Mouse (Mus musculus) midbrain, embryonic 10.5 days (tissue): ENCODE data around the gene Tnrc6b. TPM values are rescaled to one million over a fixed set of nuclear protein-coding genes. Genes with fewer than 3 reads are reported as not detected.

Source experiments
- DNase-seq: peaks from one replicate; pipeline ENCODE4 v3.0.0-alpha.2; 2017; ENCODE audit warnings: low spot score
- H3K27ac ChIP-seq: fragments of 300-500 bp; sonication (generic); replicated peaks from 2 replicates; pipeline ENCODE4 v1.5.1; 2016; ENCODE audit warnings: mild to moderate bottlenecking
- H3K27me3 ChIP-seq: fragments of 300-500 bp; sonication (generic); 2 replicates; pipeline ENCODE4 v1.6.1; 2016; ENCODE audit warnings: low read depth, mild to moderate bottlenecking; ENCODE audit not compliant: poor library complexity, severe bottlenecking
- H3K36me3 ChIP-seq: fragments of 300-500 bp; sonication (generic); 2 replicates; pipeline ENCODE4 v1.6.1; 2016; ENCODE audit warnings: mild to moderate bottlenecking, moderate library complexity
- H3K4me1 ChIP-seq: fragments of 300-500 bp; sonication (generic); 2 replicates; pipeline ENCODE4 v1.6.1; 2016
- H3K4me3 ChIP-seq: fragments of 300-500 bp; sonication (generic); 2 replicates; pipeline ENCODE4 v1.5.1; 2016; ENCODE audit warnings: mild to moderate bottlenecking, moderate library complexity
- H3K9me3 ChIP-seq: fragments of 300-500 bp; sonication (generic); replicated peaks from 2 replicates; pipeline ENCODE4 v1.6.1; 2016; ENCODE audit warnings: mild to moderate bottlenecking
- WGBS: fragments of 180-500 bp; shearing (Covaris S2); methylation state at CpG from one replicate; pipeline ENCODE4 v1.1.7; 2016; 5-methylcytosine and 5-hydroxymethylcytosine counted together
- polyA plus RNA-seq: library from polyadenylated mRNA; unstranded; fragments of >200 nt; fragmentation: Nextera tagmentation; extraction: Ambion mirVana; gene quantifications from 2 replicates; pipeline ENCODE4 v1.2.1, GENCODE M21; 2016

The Tnrc6b gene
- polyA plus RNA-seq, 1 experiment from 2014 or later = 43.5 TPM

DNA sequence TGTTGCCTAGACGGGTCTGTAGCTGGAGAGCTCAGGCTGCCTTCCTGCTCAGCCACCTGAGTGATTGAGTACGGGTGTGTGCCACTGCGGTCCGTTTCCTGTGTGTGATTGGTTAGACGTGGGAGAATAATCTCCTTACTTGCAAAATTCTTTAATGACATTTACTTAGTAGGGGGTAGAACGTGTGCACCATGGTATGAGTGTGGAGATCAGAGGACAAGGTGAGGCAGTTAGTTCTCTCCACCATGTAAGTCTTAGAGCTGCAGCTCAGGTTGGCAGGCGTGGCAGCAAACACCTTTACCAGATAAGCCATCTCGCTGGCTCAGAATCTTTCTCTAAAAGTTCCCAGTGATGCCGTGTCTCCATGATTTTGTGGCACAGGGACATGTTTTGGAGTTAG is 242.9 kb downstream of the Tnrc6b start:
- WGBS = 91% methylated on average over 9 of the region's 9 CpGs
- Histone ChIP-seq H3K4me3 (no peak overlapping the region), H3K27ac (no peak overlapping the region), H3K4me1 (peaks cover 25% of the 10 kb centered on the region), H3K27me3 (no peaks in the 10 kb centered on the region), H3K36me3 (peaks cover 84% of the 10 kb centered on the region), H3K9me3 (no peaks in the 10 kb centered on the region)
- no peak for DNase-seq

DNA sequence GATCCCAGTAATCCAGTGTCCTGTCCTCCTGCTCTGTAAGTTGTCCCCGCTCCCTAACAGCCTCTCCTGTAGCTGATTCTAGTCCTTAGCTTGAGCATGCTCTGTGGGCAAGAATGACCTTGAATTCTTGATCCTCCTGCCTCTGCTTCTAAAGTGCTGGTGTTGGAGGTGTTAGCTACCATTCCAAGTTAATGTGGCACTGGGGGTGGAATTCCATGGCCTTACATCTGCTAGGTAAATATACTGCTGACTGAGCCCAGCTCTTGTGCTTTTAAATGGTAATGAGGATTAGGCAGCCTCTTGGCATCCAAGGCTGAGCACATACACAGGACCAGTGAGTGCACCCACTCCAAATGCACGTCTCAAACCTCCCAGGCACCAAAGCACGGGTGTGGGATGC is 243.7 kb downstream of the Tnrc6b start:
- Histone ChIP-seq H3K4me1 (peaks cover 16% of the 10 kb centered on the region), H3K9me3 (no peaks in the 10 kb centered on the region), H3K36me3 (peaks cover 89% of the 10 kb centered on the region), H3K27me3 (no peaks in the 10 kb centered on the region), H3K4me3 (no peak overlapping the region), H3K27ac (no peak overlapping the region)
- 64% methylated on average over 3 of the region's 3 CpGs for WGBS
- DNase-seq = no peak

DNA sequence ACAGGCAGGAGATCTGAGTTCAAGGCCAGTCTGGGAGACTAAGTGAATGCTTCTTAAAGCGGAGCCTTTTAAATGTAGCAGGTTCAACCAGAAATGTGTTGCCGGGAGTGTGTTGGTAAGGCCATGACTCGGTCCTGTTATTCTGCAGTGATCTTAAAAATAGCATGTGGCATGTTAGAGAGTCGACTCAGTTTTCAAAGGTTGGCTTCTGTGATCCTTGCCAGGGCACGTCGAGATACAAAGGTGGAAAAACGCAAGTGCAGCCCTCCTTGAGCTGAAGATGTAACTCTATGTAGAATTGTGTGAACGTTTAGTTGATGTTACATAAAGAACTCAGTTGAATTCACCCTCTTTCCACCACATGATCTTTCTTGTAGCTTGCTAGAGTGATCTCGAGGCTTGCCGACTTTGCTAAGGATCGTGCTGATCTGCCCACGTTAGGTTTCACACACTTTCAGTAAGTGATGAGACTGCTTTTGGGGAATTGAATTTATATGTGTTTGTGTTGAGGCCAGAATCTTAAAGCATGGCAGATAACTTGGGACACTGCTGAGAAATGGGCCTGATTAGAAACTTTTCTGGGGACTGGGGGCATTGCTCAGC is 244.8 kb downstream of the Tnrc6b start:
- peaks cover 89% of the 10 kb centered on the region for H3K36me3 ChIP-seq
- H3K9me3 ChIP-seq = no peaks in the 10 kb centered on the region
- no peaks in the 10 kb centered on the region for H3K27me3 ChIP-seq
- H3K4me1 ChIP-seq = peaks cover 12% of the 10 kb centered on the region
- H3K4me3 ChIP-seq = no peak overlapping the region
- H3K27ac ChIP-seq = no peak overlapping the region
- DNase-seq = no peak
- 94% methylated on average over 12 of the region's 12 CpGs for WGBS

DNA sequence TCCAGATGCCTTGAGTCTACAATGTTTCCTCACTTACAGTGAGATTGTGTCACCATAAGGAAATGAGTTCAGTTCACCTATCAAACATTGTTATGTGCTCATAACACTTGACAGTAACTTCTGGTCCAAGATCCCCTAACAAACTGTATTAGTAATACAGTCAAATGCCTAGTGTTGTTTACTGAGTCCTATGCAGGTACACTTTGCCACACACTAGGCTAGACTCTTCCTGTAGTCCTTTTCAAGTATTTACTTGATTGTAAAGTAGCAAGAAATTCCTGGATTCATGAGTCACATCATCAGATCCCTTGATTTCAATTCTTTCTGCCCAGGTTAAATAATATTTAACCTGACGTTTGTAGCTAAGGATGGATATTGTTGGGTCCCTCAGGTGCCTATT is 258.3 kb downstream of the Tnrc6b start:
- H3K27me3 ChIP-seq = no peaks in the 10 kb centered on the region
- H3K4me3 ChIP-seq = no peak overlapping the region
- WGBS = 98% methylated on average over 1 of the region's 1 CpGs
- H3K27ac ChIP-seq = no peak overlapping the region
- H3K9me3 ChIP-seq = no peaks in the 10 kb centered on the region
- H3K36me3 ChIP-seq = peaks cover 64% of the 10 kb centered on the region
- DNase-seq = no peak
- no peaks in the 10 kb centered on the region for H3K4me1 ChIP-seq

DNA sequence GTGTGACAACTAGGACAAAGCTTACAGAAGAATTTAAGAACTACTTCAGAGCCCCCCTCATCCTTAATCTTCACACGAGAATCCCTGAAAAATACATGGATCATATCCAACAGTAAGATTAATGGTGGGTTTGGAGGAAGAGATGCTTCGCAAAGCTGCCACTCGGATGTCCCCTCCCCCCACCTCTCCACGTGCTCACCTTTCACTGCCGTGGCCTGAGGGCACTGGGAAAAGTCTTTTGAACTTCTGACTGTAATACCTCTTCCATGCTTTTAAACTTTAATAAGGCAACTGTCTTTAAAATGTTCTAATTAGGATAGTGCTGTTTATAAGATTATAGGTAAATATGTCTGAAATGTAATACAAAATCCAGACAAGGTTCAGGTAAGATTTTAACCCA is 263.2 kb downstream of the Tnrc6b start:
- Histone ChIP-seq H3K4me1 (peaks cover 20% of the 10 kb centered on the region), H3K36me3 (peaks cover 20% of the 10 kb centered on the region), H3K4me3 (no peak overlapping the region), H3K27ac (no peak overlapping the region), H3K27me3 (no peaks in the 10 kb centered on the region), H3K9me3 (no peaks in the 10 kb centered on the region)
- 66% methylated on average over 5 of the region's 5 CpGs for WGBS
- no peak for DNase-seq

DNA sequence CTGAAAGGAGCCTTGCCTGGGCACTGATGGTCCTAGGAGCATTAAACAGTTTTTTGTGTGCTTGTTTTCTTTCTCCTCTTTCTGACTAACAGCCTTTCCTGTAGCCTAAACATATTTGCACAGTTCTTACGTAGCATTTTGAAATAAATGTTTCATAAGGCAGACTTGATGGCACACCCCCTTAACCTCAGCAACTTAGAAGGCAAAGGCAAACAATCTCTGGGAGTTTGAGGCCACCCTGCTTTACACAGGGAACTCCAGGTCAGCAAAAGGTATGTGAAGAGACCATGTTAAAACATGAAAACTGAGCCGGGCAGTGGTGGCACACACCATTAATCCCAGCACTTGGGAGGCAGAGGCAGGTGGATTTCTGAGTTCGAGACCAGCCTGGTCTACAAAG is 264.6 kb downstream of the Tnrc6b start:
- DNase-seq = no peak
- Histone ChIP-seq H3K27ac (no peak overlapping the region), H3K4me1 (peaks cover 20% of the 10 kb centered on the region), H3K4me3 (no peak overlapping the region), H3K36me3 (peaks cover 7% of the 10 kb centered on the region), H3K27me3 (no peaks in the 10 kb centered on the region), H3K9me3 (no peaks in the 10 kb centered on the region)
- WGBS = 94% methylated on average over 3 of the region's 3 CpGs

DNA sequence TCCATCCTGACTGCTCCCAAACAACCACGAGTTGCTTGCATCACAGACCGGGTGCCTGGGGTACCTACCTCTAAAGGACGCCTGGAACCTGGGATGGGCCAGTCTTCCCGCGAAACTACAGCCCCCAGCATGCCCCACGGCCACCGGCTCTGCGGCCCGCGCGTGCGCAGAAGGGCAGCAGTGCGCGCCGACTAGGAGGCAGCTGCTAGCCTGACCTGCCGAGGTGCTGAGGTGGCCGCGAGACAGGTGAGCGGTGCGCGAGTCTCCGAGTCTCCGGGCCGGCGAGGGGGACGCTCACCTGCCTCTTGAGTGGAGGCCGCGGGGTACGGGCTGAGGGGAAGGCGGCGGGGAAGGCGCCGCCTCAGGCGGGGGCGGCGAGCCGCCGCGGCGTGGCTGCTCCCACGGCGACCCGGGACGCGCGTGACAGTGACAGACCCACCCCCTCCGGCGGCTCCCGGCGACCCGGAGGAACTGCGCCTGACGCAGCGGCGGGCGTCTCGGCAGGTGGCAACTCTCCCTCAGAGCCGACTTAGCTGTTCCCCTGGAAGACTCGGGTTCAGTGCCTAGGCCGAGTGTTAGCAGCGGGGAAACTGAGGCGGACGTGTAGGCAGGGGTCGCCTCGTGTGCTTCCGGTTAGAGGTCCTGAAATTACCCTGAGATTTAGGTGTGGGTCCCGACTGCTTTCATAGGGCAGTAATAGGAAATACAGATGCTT is 266.7 kb downstream of the Tnrc6b start, which contains the start of gene Sgsm3:
TSS of gene Sgsm3 (plus strand) at position 146 of the 715 bp plus-strand sequence.
- Histone ChIP-seq H3K27me3 (no peaks in the 10 kb centered on the region), H3K36me3 (no peaks in the 10 kb centered on the region), H3K4me1 (peaks cover 20% of the 10 kb centered on the region), H3K9me3 (no peaks in the 10 kb centered on the region), H3K27ac (peak within 1 kb of the TSS; percentile 87), H3K4me3 (peak within 1 kb of the TSS; percentile 95)
- under 1% methylated on average over 67 of the region's 67 CpGs for WGBS
- peak; percentile 82 for DNase-seq

DNA sequence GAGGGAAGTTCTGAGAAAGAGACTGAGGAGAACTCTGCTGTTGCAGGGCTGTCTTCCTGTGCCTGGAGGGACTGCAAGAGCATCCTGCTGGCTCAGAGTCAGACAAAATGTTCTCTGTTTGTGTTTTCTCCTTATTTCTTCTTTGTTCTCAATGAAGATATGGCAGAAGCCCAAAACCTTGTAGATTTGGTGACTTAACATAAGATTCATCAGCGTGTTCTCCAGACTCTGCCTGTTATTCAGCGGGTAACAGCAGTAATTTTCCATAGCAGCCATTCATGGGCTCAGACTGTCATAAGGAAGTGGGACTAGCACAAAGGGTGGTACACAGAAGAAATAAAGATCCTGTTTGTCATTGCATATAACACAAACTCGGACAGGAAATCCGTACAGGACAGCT is 268.5 kb downstream of the Tnrc6b start:
- Histone ChIP-seq H3K27me3 (no peaks in the 10 kb centered on the region), H3K4me1 (peaks cover 20% of the 10 kb centered on the region), H3K9me3 (no peaks in the 10 kb centered on the region), H3K27ac (no peak overlapping the region), H3K4me3 (no peak overlapping the region), H3K36me3 (no peaks in the 10 kb centered on the region)
- no peak for DNase-seq
- 94% methylated on average over 4 of the region's 4 CpGs for WGBS

DNA sequence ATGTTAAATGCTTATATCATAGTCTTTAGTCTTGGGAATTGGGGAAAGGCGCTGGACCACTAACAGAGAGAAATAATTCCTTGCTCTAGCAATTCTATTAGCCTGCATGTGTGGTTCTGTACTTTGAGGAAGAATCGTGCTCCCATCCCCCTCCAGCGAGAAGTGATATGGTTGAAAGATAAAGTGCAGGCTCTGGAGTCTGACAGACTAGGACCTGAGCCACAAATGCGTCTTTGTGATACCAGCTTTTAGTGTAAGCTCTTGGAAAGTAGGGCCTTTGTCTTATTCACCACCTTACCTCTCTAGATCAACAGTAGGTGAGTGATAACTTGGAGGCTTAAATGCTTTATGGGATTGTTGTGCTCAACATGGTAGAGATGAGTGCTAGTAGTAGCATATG is 270.1 kb downstream of the Tnrc6b start:
- Histone ChIP-seq H3K9me3 (no peaks in the 10 kb centered on the region), H3K4me1 (peaks cover 20% of the 10 kb centered on the region), H3K27me3 (no peaks in the 10 kb centered on the region), H3K27ac (no peak overlapping the region), H3K36me3 (no peaks in the 10 kb centered on the region), H3K4me3 (no peak overlapping the region)
- WGBS = 92% methylated on average over 4 of the region's 4 CpGs
- no peak for DNase-seq

DNA sequence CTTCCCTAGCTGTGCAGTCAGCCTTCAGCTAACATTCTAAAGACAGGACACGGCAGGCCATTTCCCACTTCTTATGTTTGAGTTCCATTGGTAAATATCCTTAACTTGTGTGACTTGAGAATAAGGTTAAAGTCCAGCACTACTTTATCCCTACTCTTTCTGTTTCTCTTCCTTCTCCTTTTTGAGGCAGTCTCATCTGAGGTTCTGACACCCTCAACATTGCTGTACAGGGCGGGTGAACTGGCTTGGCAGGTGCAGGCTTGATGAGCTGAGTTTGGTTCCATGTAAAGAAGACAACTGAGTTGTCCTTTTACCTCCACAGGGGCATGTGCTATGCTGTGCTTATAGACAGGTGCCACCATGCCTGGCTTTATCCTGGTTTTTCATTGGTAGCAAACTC is 272.2 kb downstream of the Tnrc6b start:
- Histone ChIP-seq H3K27ac (no peak overlapping the region), H3K9me3 (no peaks in the 10 kb centered on the region), H3K4me3 (no peak overlapping the region), H3K4me1 (peaks cover 10% of the 10 kb centered on the region), H3K36me3 (no peaks in the 10 kb centered on the region), H3K27me3 (no peaks in the 10 kb centered on the region)
- WGBS = 93% methylated on average over 2 of the region's 2 CpGs
- no peak for DNase-seq

DNA sequence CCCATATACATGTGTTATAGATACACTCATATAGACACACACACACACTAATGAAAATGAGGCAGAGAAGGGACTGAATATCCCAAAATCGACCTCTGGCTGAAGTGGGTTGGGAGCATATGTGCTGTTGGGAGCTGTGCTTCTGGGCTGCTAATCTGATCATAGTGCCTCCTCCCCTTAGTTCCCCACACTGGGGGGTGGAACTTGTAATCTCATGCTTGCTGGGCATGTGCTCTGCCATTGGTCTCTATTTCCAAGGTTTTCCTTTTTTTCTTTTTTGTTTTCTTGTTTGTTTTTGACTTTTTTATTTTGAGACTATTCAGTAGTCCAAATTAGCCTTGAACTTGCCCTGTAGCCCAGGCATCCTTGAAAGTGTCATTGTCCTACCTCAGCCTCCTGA is 277.2 kb downstream of the Tnrc6b start:
- WGBS = 57% methylated on average over 1 of the region's 1 CpGs
- no peak overlapping the region for H3K27ac ChIP-seq

DNA sequence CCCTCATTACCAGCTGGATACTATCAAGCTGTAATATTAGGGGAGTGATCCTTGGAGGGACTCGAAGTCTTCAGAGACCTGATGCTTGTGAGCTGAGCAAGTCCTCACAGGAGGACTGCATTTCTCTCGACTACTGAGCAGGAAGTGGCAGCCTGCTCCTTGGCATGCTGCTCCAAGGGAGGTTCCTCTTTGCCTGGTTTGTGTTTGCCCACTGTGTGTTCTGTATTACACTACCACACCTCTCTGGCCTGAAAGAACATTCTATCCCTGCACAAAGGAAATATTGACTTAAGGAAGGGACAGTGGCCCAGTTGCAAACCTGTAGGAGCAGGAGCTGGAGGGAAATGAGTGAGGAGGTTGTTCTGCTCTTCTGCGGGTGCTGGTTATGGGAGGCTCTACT is 278.6 kb downstream of the Tnrc6b start:
- H3K27me3 ChIP-seq = no peaks in the 10 kb centered on the region
- H3K36me3 ChIP-seq = no peaks in the 10 kb centered on the region
- H3K9me3 ChIP-seq = no peaks in the 10 kb centered on the region
- WGBS = 82% methylated on average over 3 of the region's 3 CpGs
- H3K4me3 ChIP-seq = no peak overlapping the region
- no peak for DNase-seq
- no peaks in the 10 kb centered on the region for H3K4me1 ChIP-seq
- H3K27ac ChIP-seq = no peak overlapping the region

More for the DNA sequence above, 277.2 kb downstream of the Tnrc6b start:
- Histone ChIP-seq H3K4me3 (no peak overlapping the region), H3K36me3 (no peaks in the 10 kb centered on the region), H3K4me1 (no peaks in the 10 kb centered on the region), H3K27me3 (no peaks in the 10 kb centered on the region), H3K9me3 (no peaks in the 10 kb centered on the region)
- no peak for DNase-seq
